Mouse (Mus musculus) testis, adult 2 months (tissue): ENCODE data around the gene Tcf7.

ENCODE experiments used
- CTCF ChIP-seq: fragments of 200-500 bp; IDR thresholded peaks from 2 replicates; pipeline ENCODE4 v1.5.1; 2012; ENCODE audit warnings: low read depth, mild to moderate bottlenecking, inconsistent platforms, low read length, moderate library complexity; ENCODE audit not compliant: control insufficient read depth, insufficient read depth, insufficient replicate concordance
- POLR2A ChIP-seq: fragments of 200-500 bp; IDR thresholded peaks from 2 replicates; pipeline ENCODE4 v1.6.1; 2012; ENCODE audit warnings: low read depth, mild to moderate bottlenecking, inconsistent platforms, low read length, moderate library complexity; ENCODE audit not compliant: control insufficient read depth

DNA sequence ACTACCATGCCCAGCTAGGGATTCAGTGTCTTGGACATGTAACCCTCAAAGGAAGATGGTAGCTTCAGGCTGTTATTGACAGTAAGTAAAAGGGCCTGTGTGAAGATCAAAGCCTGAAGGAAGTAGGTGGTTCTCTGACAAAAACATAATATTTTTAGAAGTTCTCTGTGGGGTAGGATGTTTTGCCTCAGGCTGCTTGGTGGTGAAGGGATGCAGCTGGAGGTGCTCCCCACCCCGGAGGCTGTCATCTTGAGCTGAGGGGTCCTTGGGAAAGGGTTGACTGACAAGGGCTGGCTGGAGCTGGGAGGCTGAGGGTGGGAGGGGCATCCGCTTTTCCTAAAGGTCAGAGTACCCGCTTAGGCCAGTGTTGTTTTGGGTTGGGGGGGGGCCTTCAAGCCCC, 26.7 kb upstream of the Tcf7 start:
- TF ChIP-seq POLR2A, result no peak
- TF ChIP-seq CTCF, result no peak
